Mouse (Mus musculus): ENCODE data around the gene Gm20388. TPM values are rescaled to one million over a fixed set of nuclear protein-coding genes. Genes with fewer than 3 reads are reported as not detected.

Gm20388 gene
- polyA plus RNA-seq, 1 experiment: 59.3 TPM

GRCm38 (mm10) chr8:124339742-124340141, 4429.1 kb downstream of the Gm20388 start:
- TF ChIP-seq POLR2A (IDR thresholded peaks at IDR 0.05; ENCODE audit: borderline replicate concordance, extremely low read depth, insufficient read depth, insufficient read length, poor library complexity, severe bottlenecking): no peak
- TF ChIP-seq CTCF (IDR thresholded peaks at IDR 0.05; ENCODE audit: borderline replicate concordance, extremely low read depth, insufficient read depth, insufficient read length): no peak
- no peak for DNase-seq (ENCODE audit: low read depth)

DNA sequence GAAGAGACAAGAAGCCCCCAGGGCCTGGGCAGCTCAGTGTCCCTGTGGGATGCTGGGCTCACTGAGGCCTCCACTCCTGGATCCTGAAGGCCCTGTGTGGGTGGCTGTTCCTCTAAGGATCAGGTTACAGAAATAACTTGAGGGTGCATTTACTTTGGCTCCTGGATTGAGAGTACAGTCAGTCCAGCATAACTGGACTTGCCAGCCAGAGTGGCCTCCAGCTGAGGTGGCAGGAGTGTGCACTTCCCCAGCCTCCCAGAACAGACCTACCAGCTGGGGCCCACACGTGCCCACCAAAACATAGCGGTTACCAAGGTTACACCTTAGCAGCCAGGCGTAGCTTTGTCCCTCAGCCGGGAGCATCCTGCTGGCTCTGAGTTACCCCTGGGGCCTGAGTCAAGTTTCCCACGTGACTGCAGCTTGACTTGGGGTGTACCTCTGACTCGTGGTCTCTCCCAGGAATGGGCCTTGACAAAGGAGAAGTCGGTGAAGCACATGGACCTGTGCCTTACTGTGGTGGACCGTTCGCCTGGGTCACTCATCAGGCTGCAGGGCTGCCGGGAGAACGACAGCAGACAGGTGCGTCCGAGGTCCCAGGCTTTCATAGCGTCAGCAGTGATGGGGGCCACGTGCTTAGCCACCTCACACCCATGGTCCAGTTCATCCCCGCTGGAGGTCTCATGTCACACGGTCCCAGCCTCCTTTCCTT, 4429.9 kb downstream of the Gm20388 start:
- TF ChIP-seq CTCF (IDR thresholded peaks at IDR 0.05; ENCODE audit: borderline replicate concordance, extremely low read depth, insufficient read depth, insufficient read length) (no peak), POLR2A (IDR thresholded peaks at IDR 0.05; ENCODE audit: borderline replicate concordance, extremely low read depth, insufficient read depth, insufficient read length, poor library complexity, severe bottlenecking) (no peak)
- DNase-seq (ENCODE audit: low read depth): peak; percentile 45

GRCm38 (mm10) chr8:124343151-124343550, 4432.5 kb downstream of the Gm20388 start:
- no peak for DNase-seq (ENCODE audit: low read depth)

GRCm38 (mm10) chr8:124343991-124344390, 4433.4 kb downstream of the Gm20388 start:
- DNase-seq (ENCODE audit: low read depth): no peak
- TF ChIP-seq CTCF (IDR thresholded peaks at IDR 0.05; ENCODE audit: borderline replicate concordance, extremely low read depth, insufficient read depth, insufficient read length): no peak

More at GRCm38 (mm10) chr8:124343151-124343550, 4432.5 kb downstream of the Gm20388 start:
- TF ChIP-seq CTCF (IDR thresholded peaks at IDR 0.05; ENCODE audit: borderline replicate concordance, extremely low read depth, insufficient read depth, insufficient read length) (no peak), POLR2A (IDR thresholded peaks at IDR 0.05; ENCODE audit: borderline replicate concordance, extremely low read depth, insufficient read depth, insufficient read length, poor library complexity, severe bottlenecking) (no peak)

DNA sequence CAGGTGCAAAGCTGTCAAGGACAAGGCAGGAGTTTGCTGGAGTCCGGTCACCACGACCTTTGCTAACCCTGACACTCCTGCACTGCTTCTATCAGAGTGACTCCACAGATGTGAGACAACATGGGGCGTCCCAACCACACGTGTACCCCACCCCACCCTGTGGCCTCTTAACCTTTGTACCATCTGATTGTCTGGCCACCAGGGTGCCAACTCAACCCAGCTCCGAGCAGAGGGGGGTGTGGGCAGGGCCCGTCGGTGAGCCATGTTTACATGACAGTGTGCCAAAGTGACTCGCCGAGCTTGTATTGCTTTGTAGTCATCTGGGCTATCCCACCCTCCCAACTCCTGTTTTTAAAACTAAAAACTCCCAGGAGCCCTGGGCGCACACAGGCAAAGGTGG, 4434.5 kb downstream of the Gm20388 start:
- TF ChIP-seq CTCF (IDR thresholded peaks at IDR 0.05; ENCODE audit: borderline replicate concordance, extremely low read depth, insufficient read depth, insufficient read length): no peak
- no peak for DNase-seq (ENCODE audit: low read depth)

GRCm38 (mm10) chr8:124346852-124347523, 4436.3 kb downstream of the Gm20388 start:
- DNase-seq (ENCODE audit: low read depth): peak; percentile 77
- TF ChIP-seq POLR2A (IDR thresholded peaks at IDR 0.05; ENCODE audit: borderline replicate concordance, extremely low read depth, insufficient read depth, insufficient read length, poor library complexity, severe bottlenecking): no peak
- TF ChIP-seq CTCF (IDR thresholded peaks at IDR 0.05; ENCODE audit: borderline replicate concordance, extremely low read depth, insufficient read depth, insufficient read length): peak; percentile 99

- no peak for TF ChIP-seq POLR2A (IDR thresholded peaks at IDR 0.05; ENCODE audit: borderline replicate concordance, extremely low read depth, insufficient read depth, insufficient read length, poor library complexity, severe bottlenecking)
- TF ChIP-seq CTCF (IDR thresholded peaks at IDR 0.05; ENCODE audit: borderline replicate concordance, extremely low read depth, insufficient read depth, insufficient read length): no peak
These were observed 4437.4 kb downstream of the Gm20388 start for GRCm38 (mm10) chr8:124348087-124348486.

GRCm38 (mm10) chr8:124349663-124350062, 4439.0 kb downstream of the Gm20388 start:
- TF ChIP-seq POLR2A (IDR thresholded peaks at IDR 0.05; ENCODE audit: borderline replicate concordance, extremely low read depth, insufficient read depth, insufficient read length, poor library complexity, severe bottlenecking): no peak
- peak; percentile 95 for TF ChIP-seq CTCF (IDR thresholded peaks at IDR 0.05; ENCODE audit: borderline replicate concordance, extremely low read depth, insufficient read depth, insufficient read length)
- peak; percentile 76 for DNase-seq (ENCODE audit: low read depth)

More at GRCm38 (mm10) chr8:124348087-124348486, 4437.4 kb downstream of the Gm20388 start:
- DNase-seq (ENCODE audit: low read depth): no peak

DNA sequence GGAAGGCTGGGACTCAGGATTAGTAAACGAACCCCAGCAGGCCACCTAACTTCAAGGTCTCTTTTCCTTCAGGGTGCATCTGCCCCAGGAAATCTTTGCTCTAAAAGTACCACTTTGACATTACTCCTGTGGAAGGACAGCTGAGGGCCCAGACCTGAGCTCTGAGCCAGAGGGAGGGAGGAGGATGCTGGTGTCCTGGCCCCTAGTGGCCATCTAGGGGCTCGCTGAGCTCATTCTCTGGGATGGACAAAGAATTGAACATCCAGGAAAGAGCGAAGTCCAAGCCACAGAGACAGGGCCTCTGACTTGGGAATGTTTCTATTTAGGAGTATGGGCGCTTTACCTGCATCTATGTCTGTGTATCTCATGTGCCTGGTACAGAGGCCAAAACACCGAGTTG, 4441.0 kb downstream of the Gm20388 start:
- TF ChIP-seq POLR2A (IDR thresholded peaks at IDR 0.05; ENCODE audit: borderline replicate concordance, extremely low read depth, insufficient read depth, insufficient read length, poor library complexity, severe bottlenecking): no peak
- TF ChIP-seq CTCF (IDR thresholded peaks at IDR 0.05; ENCODE audit: borderline replicate concordance, extremely low read depth, insufficient read depth, insufficient read length): peak; percentile 32; the same call in 1 of the 2 replicates
- no peak for DNase-seq (ENCODE audit: low read depth)

DNA sequence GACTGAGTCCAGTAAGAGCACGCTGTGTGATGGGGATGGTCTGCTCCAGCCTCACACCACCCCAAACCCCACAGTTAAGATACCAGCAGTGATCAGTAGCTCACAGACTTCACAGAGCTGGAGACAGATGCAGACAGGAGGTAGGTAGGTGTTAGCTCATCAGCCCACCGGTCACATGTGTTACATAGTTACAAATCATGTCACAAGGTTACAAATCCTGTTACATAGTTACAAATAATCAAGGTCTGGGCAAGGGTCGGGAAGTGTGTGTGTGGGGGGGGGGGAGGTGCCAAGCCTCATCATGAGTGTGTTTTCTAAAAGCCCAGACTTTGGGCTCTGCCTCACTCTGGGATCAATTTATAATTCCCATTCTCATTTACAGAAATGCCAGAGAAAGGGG, 4450.3 kb downstream of the Gm20388 start:
- no peak for TF ChIP-seq POLR2A (IDR thresholded peaks at IDR 0.05; ENCODE audit: borderline replicate concordance, extremely low read depth, insufficient read depth, insufficient read length, poor library complexity, severe bottlenecking)
- TF ChIP-seq CTCF (IDR thresholded peaks at IDR 0.05; ENCODE audit: borderline replicate concordance, extremely low read depth, insufficient read depth, insufficient read length): no peak

DNA sequence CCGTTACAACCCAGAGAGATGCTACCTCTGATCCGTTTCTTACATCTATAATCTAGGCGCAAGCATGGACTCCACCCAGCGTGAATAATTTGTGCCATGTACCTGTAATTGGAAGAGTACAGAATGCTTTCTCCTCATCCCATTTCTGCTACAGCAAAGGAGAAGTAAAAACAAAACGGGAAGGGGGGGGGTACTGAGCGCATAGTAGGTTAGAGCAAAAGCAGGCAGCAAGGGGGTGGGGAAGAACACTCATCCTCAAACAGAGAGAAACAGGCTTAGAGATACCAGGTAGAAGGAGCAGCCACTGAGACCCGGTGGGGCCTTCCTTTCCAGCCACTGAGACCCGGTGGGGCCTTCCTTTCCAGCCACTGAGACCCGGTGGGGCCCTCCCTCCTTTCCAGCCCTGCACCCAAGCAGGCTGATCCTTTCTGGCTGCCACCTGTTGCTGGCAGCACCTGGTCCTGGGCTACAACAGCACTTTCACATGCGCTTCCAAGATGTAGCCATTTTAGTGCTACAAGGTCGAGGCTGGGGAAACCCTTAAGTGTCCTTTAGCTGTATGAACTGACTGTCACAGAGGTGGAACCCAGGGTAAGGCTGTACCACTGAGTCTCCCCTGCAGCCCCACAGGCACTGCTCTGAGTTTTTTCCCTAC, 4451.3 kb downstream of the Gm20388 start:
- no peak for TF ChIP-seq CTCF (IDR thresholded peaks at IDR 0.05; ENCODE audit: borderline replicate concordance, extremely low read depth, insufficient read depth, insufficient read length)
- TF ChIP-seq POLR2A (IDR thresholded peaks at IDR 0.05; ENCODE audit: borderline replicate concordance, extremely low read depth, insufficient read depth, insufficient read length, poor library complexity, severe bottlenecking): no peak
- DNase-seq (ENCODE audit: low read depth): no peak

More for the DNA sequence above, 4450.3 kb downstream of the Gm20388 start:
- no peak for DNase-seq (ENCODE audit: low read depth)

Measured in brain, embryonic 14.5 days (tissue).